Mouse (Mus musculus): Measurements from ENCODE around the gene Anapc11.

Anapc11 gene

DNA sequence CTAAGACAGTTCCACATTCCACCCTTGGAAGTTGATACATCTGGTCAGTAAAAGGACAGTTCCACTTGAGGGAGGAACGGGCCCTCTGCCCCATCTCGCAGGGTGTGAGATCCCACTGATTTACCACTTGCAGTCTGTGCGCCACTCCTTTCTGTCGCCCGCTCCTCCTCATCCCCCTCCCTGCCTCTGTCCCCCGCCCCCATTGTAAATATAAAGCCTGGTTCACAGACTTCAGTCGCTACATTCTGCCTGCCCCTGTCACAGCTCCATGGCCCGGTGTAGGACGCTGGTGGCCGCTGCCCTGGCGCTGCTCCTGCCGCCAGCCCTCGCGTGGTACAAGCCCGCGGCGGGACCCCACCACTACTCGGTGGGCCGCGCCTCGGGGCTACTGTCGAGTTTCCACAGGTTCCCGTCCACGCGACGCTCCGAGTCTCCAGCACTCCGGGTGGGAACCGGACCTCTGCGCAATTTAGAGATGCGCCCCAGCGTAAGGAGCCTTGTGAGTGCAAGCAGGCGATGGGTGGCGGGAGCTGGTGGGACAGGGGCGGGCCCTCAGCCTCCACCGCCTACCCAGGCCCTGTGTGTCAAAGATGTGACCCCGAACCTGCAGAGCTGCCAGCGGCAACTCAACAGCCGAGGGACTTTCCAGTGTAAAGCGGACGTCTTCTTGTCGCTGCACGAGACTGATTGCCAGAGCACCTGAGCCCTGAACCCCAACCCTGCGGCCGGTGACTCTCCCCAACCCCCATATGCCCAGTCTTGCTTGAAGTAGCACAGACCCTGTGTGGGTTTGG lies 10.2 kb downstream of the Anapc11 start, which contains the start of gene Npb:
Npb (plus strand) TSS at position 237 of the 794 bp plus-strand sequence.
- DNase-seq, result no peak

DNA sequence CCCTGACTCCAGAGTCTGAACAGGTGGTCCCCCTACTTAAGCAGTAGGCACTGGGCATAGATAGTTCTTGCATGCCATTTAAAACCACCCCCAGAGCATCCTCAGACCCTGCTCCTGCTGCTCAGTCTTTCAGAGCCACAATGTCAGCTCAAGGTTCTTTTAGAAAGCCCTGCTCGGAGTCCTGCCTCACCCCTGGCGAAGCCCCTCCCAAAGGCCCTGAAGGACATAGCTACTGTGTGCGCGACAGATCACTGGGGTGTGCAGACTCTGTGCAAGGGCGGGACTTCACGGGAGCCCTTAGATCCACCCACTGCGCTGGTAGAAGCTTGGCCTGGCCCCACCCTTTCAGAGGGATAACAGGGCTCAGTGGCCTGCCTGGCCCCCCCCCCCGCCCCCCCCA lies 11.0 kb downstream of the Anapc11 start:
- no peak for DNase-seq

DNA sequence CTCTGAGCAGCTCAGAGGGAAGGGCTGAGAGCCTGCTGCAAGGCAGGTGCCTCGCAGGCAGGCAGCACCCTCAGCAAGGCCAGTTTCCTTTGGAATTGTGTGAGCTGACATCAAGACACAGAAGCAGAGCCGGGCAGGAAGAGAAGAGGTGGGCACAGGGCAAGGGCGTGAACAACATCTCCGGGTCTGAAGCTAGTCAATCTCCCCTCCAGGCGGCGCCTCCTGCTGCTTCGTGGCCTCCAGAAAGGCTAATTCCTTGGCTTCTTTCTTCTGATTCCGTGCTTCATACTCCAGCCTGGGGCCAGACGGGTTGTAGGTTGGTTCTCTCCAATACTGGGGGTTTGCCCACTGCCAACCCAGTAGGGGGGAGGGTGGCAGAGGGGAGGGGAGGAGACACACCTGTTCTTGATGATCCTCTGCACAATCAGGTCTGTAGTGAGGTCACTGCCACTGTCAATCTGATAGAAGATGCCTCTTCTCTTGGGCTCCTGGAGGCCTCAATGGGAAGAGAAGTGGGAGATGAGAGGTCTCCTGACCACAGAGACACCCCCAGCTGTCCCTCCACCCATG lies 12.3 kb downstream of the Anapc11 start:
- DNase-seq, result no peak

DNA sequence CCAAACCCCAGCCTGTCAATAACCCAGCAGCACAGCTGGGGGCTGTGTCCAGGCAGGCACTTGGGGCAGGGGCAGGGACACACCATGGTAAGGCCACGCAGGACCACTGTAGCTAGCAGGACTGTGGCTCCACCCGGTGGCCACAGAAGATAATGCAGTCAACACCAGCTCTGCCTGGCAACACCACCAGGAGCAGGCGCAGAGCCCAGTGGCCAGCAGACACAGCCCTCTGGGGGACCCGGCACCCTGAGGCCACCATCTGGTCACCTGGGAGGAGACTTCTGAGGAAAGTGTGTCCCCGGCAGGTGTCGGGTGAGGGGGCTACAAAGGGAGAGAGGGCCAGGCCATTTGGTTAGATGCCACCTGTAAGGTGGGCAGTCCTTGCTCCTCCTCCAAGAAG lies 14.5 kb downstream of the Anapc11 start:
- DNase-seq, result peak; percentile 71 to 72

DNA sequence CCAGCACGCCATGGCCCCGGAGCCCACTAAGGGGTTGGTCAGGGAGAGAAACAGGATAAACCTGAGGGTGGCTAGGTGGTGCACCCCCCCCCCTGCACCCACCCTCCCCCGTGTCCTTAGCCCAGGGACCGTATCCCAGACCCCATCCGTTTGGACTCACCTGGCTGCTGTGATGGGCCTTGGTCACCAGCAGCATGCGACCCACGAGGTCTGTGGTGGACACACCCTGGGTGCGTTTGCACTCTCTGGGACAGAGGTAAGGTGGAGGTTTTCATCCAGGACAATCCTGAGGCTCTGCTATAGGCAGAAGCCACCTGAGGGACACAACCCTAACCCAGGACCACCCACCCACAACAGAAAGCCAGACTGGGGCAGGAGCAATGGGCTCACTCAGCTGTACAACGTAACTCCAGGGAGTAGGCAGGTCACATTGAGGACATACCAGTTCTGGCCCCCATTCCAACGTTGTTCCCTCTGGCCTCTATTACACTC lies 15.3 kb downstream of the Anapc11 start:
- no peak for DNase-seq

- DNase-seq, result no peak
These were observed 15.8 kb downstream of the Anapc11 start for GRCm38 (mm10) chr11:120613976-120614375.

DNA sequence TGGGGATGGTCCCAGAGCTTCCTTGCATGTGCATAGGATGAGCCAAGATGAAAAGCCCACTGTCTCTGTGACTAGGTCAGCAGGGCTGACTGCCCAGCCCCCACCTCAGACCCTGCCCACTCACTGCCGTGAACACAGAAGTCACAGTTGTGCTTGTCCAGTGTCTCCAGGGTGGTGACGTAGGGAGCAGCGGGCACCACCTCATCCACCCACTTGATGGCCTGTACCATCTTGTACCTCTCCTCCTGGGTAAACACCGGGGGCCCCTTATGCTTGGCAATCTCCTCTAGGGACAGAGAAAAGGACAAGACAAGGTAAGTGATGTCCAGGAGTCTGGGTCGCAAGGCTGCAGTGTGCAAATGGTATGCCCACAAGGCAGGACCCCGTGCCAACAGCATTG lies 16.9 kb downstream of the Anapc11 start:
- no peak for DNase-seq

GRCm38 (mm10) chr11:120615606-120616203 lies 17.5 kb downstream of the Anapc11 start:
- no peak for DNase-seq

DNA sequence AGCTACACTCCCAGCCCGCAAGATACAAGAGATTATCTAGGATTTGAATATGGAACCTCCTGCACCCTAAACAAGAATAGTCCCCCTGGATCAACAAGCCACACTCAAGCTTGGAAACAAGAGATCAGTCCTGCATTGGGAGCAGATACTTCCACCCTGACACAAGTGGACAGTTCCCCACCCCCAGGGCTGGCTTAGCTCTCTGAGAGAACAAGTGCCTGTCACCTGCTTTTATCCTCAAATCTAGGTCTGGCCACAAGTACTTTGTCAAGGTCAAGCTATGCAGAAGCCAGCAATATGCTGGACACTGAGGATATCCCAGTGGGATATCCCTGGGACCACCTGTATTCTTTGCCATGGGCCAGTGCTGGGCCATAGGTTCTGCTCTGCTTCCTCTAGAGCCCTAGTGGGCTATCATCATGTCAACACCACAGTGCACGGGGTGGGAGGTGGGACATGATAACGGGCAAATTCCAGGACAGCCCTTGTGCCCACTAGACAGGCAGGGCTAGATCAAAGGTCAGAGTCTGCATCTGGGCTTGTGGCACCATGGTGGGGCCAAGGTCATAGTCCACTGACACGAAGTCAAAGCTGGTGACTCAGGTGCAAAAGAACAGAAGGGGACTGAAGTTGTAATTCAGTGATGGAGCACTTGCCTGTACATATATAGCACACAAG lies 18.5 kb downstream of the Anapc11 start:
- DNase-seq, result no peak

GRCm38 (mm10) chr11:120617519-120618112 lies 19.4 kb downstream of the Anapc11 start, which contains the start of gene Pcyt2:
Gene Pcyt2 (minus strand): TSS chr11:120617936.
- DNase-seq, result peak; percentile 92 to 95

- DNase-seq, result no peak
These were observed 20.7 kb downstream of the Anapc11 start for GRCm38 (mm10) chr11:120618619-120619535.

GRCm38 (mm10) chr11:120620195-120620594 lies 22.0 kb downstream of the Anapc11 start:
- DNase-seq, result no peak

DNA sequence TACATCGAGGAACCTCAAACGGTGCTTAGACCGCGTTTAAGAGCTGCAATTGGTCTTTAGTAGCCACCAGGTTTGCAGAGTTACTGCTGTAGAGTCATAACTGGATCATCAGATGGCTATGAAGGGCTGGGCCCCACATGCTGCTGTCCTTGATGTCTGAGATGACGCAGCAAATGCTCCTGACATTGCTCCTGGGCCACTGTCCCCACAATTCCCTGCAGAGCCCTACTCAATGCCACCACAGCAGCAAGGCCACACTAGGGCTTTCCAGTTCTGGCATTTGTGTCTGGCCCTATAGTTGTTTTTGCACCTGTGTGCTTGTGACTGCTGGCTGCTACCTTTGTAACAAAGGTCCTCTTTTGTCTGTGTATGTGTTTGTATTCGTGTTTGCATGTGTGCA lies 24.6 kb downstream of the Anapc11 start:
- no peak for DNase-seq

DNA sequence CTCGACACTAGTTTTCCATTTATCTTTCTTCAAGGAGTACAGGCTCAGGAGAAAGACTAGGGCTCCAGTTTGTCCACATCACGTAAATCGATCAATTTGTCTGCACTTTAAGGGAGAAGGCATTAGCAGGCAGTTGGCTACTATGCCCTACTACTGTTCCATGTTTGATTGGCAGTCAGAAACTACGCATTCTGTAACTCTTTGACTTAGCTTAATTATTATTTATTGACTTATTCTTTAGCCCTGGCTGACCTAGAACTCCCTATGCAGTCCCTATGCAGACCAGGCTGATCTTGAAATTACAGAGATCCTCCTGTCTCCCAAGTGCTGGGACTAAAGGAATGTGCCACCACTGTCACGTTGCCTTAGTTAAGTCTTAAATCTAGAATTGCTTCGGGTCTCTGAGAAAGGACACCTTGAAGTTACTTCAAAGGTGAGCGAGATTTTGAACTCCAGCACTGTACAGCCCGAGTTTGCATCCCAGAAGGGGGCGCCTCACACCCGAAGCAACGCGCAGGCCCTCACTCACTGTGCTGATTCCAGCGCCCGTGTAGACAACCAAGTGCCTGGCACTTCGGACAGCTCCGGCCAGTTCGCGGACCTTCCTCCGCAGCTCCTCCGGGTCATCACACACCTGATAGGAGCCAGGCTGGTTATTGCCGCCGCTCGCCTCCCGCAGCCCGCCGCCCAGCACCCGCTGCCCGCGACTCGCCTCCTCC lies 25.9 kb downstream of the Anapc11 start:
- DNase-seq, result peak; percentile 65 to 75

- DNase-seq, result peak; percentile 86 to 88
These were observed 26.5 kb downstream of the Anapc11 start for GRCm38 (mm10) chr11:120624680-120625111.

- DNase-seq, result no peak
These were observed 27.0 kb downstream of the Anapc11 start, which contains the start of gene Sirt7 for GRCm38 (mm10) chr11:120625152-120625775. Gene Sirt7 (minus strand): TSS chr11:120625240.

DNA sequence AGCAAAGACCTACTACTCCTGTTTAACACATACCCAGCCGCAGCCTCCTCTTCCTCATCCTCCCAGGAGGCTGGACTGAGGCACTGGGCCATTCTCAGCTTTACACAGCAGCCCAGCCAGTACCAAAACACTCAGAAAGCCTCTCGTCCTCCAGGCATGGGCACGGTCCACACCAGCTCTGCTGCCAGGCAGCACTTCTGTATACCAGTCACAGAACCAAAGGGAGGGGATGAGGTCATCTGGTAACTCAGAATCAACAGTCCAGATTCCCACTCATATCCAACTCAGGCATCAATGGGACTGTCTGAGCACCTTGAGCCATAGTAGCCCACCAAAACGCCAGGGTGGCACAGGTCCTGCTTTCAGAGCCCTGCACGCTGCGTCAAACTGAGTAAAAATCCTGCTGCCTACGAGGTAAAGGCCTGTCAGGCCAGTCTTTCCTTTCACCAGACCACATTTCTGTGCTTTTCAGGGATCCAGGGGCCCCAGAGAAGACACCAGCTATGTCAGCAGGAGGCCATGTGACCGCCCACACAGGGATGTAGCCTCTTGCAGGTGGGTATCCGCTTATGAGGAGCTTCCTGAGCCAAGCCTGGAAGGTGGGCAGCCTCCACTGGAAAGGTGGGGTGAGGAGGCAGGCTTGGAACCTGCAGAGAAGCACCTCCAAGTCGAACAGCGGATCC lies 28.7 kb downstream of the Anapc11 start:
- DNase-seq, result no peak

- DNase-seq, result no peak
These were observed 29.5 kb downstream of the Anapc11 start for GRCm38 (mm10) chr11:120627468-120628300.
